Mouse (Mus musculus): Measurements from ENCODE around the gene Fam83e. TPM values are rescaled to one million over a fixed set of nuclear protein-coding genes. Genes with fewer than 3 reads are reported as not detected.

Fam83e gene
- under 1 TPM; 0.24 to 0.34 TPM for total RNA-seq (2021)
- long read RNA-seq, experiment 1: 0 reads
- long read RNA-seq, experiment 2: 0 reads

DNA sequence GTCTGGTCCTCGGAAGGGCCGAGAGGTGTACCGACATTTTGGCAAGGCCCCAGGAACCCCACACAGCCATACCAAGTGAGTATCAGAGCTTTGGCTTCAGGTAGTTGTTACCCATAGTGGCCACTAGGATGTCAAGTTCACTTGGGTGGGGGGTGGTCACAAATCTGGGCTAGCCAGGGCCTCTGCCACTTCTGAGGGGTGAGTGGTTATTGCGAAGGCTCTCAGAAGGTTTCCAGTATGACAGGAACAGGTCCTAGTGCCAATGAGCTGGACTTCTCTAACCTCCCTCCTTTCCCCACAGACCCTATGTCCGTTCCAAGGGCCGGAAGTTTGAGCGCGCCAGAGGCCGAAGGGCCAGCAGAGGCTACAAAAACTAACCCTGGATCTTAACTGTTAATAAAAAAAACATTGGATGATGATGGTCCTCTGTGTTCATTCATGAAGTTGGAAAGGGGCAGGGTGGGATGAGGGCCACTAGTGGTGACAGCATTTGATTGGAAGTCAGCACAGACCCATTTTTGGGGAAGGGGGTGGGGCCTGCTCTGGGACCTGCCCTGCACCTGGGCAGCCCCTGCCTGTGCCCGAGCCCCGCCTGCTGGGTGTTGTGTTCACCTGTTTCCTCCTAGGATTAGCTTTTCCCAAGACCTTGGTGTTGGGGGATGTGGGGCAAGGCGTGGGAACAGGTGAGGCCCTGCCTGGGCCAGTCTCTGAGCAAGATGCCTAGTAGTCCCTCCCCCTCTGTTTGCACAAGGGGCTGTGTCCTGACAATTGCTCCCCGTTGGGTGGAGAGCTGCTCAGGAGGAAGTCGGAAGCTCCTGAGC lies at the start of gene Fam83e:
Fam83e (plus strand) TSS at position 800 of the 821 bp plus-strand sequence.
- DNase-seq (ENCODE audit: low spot score in 2 of 2): no peak
- intact Hi-C loops (cut with DNase I): no loop called here

GRCm38 (mm10) chr7:45677627-45678295 lies 43.3 kb upstream of the Fam83e start:
- intact Hi-C loops (cut with DNase I): no loop called here

GRCm38 (mm10) chr7:45678513-45678912 lies 42.5 kb upstream of the Fam83e start:
- DNase-seq (ENCODE audit: low spot score in 2 of 2): no peak
- intact Hi-C loops (cut with DNase I): no loop called here

More at GRCm38 (mm10) chr7:45677627-45678295, 43.3 kb upstream of the Fam83e start:
- DNase-seq (ENCODE audit: low spot score in 2 of 2): no peak

- intact Hi-C loops (cut with DNase I): loop anchor here (5.0 kb wide), 1 partner anchor 83 kb away; no protein-coding TSS in a partner anchor
- DNase-seq (ENCODE audit: low spot score in 2 of 2): no peak
Measured at GRCm38 (mm10) chr7:45679966-45680621, 40.9 kb upstream of the Fam83e start.

DNA sequence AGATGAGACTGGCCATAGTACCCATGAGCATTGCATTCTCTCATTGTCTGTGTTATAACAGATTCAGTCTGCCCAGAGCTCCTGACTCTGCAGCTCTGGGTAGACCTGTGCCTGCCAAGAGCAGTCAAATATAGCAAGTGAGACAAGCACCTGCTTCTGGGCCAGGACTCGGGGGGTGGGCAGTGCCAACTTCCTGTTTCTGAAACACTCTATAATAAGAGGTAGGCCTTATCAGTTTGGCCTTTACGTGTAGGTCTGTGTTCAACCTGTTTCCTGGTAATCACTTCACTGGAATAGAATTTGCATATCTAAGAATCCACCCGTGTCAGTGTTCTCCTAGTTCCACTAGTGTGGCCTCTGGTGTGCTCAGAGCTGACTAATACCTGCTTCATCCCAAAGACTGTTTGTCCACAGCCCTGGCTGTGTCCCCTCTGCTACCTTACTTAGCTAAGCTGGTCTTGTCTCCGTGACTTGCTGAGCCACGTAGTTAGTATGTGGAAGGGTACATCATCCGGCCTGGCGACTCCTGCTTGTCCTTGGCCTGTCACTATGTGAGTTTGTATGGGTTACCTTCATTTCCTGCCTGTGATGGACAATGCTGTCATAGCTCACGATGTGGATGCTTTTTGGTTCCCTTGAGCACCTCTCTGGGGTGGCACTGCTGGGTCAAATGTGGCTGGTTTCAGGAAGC lies 39.8 kb upstream of the Fam83e start:
- intact Hi-C loops (cut with DNase I): loop anchor here (5.0 kb wide), 1 partner anchor 84 kb away; no protein-coding TSS in a partner anchor
- DNase-seq (ENCODE audit: low spot score in 2 of 2): no peak

- intact Hi-C loops (cut with DNase I): loop anchor here (5.0 kb wide), 1 partner anchor 85 kb away; no protein-coding TSS in a partner anchor
- DNase-seq (ENCODE audit: low spot score in 2 of 2): peak; percentile 88 to 90
Measured at GRCm38 (mm10) chr7:45682144-45683126, 38.6 kb upstream of the Fam83e start.

- intact Hi-C loops (cut with DNase I): loop anchor here (5.0 kb wide), 1 partner anchor 86 kb away; no protein-coding TSS in a partner anchor
- DNase-seq (ENCODE audit: low spot score in 2 of 2): no peak
Measured at GRCm38 (mm10) chr7:45683396-45684050, 37.5 kb upstream of the Fam83e start, which contains the start of gene Ntn5. Ntn5 (plus strand) TSS chr7:45684022.

DNA sequence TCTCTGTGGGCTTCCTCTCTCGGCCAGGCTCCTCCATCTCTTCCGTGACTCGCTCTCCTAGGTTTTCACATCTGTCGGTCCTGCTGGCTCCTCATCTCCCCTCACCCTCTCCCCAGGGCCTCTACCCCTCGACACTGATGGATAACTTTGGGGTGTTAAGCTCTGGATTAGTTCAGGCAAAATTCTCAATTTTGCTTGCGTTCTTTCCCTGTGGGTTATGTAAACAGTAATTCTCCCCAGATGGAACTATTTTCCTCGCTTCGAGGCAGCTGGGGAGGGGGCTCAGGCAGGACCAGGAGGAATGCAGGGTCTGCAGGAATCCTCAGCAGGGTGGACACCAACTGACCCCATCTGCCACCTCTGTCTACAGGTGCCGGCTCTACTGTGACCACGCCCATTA lies 35.2 kb upstream of the Fam83e start:
- intact Hi-C loops (cut with DNase I): no loop called here
- no peak for DNase-seq (ENCODE audit: low spot score in 2 of 2)

DNA sequence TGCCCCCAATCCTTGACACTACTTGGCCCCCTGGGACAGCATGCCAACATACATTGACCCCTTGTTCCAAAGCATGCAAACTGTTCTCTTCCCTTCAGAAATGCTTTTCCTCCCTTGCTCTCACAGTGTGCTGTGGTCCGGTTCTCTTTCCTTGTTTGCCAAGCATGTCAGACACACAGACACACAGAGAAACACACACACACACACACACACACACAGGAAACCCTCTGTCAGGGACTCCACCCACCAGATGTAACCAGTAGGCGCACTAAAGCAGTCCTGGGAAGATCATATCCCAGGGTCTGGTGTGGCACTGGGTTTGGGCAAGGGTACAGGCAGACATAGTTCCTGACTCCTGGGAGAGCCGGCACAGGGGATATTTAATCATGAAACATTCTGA lies 34.2 kb upstream of the Fam83e start:
- intact Hi-C loops (cut with DNase I): no loop called here
- no peak for DNase-seq (ENCODE audit: low spot score in 2 of 2)

DNA sequence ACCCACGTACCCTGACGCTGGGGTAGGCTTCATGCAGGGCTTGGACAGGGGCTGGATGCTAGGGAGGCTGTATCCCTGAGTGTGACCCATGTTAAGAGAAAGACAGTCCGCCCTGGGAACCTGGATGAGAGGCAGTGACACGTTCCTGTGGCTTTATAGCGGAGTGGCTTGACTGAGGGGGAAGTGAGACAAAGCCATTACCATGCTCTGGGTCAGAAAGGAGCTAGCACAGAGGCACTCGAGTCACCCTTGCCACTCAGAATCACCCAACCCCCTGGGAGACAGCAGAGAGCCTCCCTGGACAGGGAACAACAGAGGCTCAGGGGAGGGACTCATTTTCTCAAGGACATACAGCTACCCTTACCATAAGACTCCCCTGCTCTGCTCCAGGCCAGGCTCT lies 31.9 kb upstream of the Fam83e start:
- no peak for DNase-seq (ENCODE audit: low spot score in 2 of 2)
- intact Hi-C loops (cut with DNase I): no loop called here

DNA sequence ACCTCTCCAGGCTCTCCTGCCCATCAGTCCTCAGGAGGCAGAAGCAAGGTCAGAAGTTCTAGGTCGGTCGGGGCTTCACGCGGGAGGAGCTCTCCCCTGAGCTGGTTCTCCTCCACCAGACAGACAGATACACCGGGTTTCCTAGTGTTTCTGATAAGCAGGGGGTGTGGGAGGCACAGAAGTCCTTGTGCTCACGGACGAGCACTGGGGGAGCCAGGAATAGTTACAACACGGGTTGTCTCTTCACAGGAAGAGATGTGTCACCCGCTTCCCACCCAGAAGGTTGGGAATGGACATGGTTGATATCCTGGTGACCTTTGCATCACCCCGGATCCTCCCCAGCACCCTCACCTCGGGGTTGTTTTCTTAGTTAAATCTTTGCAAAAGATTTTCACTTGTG lies 31.2 kb upstream of the Fam83e start:
- intact Hi-C loops (cut with DNase I): no loop called here
- no peak for DNase-seq (ENCODE audit: low spot score in 2 of 2)

DNA sequence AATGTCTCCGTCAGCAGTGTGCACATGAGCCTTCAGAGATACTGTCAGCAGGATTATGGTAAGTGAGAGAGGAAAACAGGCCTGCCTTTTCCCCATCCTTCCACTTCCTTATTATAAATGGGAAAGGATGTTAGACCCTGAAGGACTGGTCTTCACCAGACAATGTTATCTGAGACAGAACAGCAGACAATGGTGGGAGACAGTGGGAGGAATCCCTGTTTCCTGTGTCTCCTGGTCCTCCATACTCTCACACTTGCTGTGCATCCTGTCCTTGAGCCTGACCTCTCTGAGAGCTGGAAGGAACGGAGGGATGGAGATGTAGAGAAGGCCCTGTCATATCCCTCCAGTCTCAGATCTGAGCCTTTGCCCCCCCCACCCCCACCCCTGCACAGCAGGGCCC lies 28.6 kb upstream of the Fam83e start:
- intact Hi-C loops (cut with DNase I): no loop called here
- no peak for DNase-seq (ENCODE audit: low spot score in 2 of 2)

- no peak for DNase-seq (ENCODE audit: low spot score in 2 of 2)
- intact Hi-C loops (cut with DNase I): no loop called here
Measured at GRCm38 (mm10) chr7:45693921-45694591, 27.0 kb upstream of the Fam83e start, which contains the start of gene Sec1. Sec1 (minus strand) TSS chr7:45694402.

DNA sequence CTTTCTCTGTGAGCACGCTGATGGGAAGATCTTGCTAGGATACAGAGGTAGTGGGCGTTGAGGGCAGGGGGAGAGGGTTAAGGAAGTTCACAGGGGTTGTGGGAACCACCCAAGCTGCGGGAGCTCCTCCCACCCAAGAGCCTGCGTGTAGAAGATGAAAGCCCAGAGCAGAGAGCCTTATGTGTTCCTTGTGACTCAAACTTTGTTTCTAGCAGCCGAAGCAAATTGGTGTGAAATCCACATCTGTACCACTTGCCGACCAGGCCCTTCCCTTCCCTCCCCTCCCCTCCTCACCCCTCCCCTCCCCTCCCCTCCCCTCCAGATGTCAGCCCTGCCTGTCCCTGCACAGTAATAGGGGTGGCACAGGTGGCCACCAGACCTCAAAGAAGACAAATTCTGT lies 25.9 kb upstream of the Fam83e start:
- DNase-seq (ENCODE audit: low spot score in 2 of 2): no peak

DNA sequence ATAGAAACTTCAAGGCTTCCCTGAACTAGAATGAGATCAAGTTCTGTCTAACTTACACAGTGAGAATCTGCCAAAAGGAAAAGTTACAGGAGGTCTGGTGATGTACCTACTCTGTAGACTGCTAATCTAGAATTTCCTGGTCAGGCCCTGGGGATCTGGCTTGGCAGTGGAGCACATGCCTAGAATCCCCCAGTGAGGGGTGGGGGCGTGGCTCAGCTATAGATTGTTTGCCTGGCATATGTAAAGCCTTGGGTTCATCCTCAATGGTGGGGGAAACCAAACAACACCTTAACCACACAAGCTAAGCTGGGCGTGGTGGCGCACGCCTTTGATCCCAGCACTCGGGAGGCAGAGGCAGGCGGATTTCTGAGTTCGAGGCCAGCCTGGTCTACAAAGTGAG lies 23.1 kb upstream of the Fam83e start:
- no peak for DNase-seq (ENCODE audit: low spot score in 2 of 2)
- intact Hi-C loops (cut with DNase I): loop anchor here (5.0 kb wide), 1 partner anchor 56 kb away; no protein-coding TSS in a partner anchor

More for the DNA sequence above, 25.9 kb upstream of the Fam83e start:
- intact Hi-C loops (cut with DNase I): loop anchor here (5.0 kb wide), 1 partner anchor 53 kb away; no protein-coding TSS in a partner anchor

GRCm38 (mm10) chr7:45699523-45700141 lies 21.4 kb upstream of the Fam83e start, which contains the start of gene Car11:
Car11 (plus strand) TSS chr7:45699843.
- intact Hi-C loops (cut with DNase I): loop anchor here (5.0 to 10.0 kb wide), 2 partner anchors 57 to 235 kb away; partner anchors contain the start of gene Bax
- DNase-seq (ENCODE audit: low spot score in 2 of 2): peak in 1 of 2 experiments; percentile 60
